Mouse (Mus musculus) E14TG2a.4 (cell line): ENCODE results near the gene Pop7.

Experiments used
- CTCF ChIP-seq: conservative IDR thresholded peaks from 2 replicates; pipeline ENCODE4 v1.5.1; 2014; ENCODE audit warnings: low read length
- POU5F1 ChIP-seq: IDR thresholded peaks from 2 replicates; pipeline ENCODE4 v1.6.1; 2014; ENCODE audit warnings: low read length, borderline replicate concordance

GRCm38 (mm10) chr5:137524671-137525070 is 22.4 kb upstream of the Pop7 start:
- TF ChIP-seq CTCF, result no peak
- TF ChIP-seq POU5F1, result no peak
